Mouse (Mus musculus) mature B cell (primary cell): Measurements from ENCODE around the gene Pkp1.

Source experiments
- in situ Hi-C: fragments of 300-500 bp; cut with MboI; formaldehyde crosslinking; loops from 2 replicates; pipeline ENCODE4 v1.14.3; 2019

Gene Pkp1

GRCm38 (mm10) chr1:135857137-135857775 is 61.8 kb downstream of the Pkp1 start:
- in situ Hi-C loops, result no loop called here

DNA sequence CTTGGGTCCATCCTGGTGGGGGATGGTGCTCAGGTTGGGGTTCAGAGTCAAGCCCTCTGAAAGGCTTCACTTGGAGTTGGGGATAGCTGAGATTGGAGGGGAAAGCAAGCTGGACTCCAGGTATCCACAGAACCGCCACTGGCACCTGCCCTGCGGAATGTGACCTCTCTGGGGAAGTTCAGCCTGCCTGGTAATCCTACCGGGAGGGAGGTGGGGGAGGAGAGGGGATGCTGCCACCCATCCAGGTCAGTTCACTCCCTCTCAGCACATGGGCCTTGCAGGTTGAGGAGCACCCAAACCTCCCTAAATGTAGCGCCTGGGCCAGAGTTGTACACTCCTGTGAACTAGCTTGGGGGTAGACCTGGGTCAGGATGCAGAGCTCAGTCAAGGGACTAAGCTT is 62.9 kb downstream of the Pkp1 start:
- in situ Hi-C loops, result no loop called here

GRCm38 (mm10) chr1:135855344-135855687 is 63.7 kb downstream of the Pkp1 start:
- in situ Hi-C loops, result no loop called here

DNA sequence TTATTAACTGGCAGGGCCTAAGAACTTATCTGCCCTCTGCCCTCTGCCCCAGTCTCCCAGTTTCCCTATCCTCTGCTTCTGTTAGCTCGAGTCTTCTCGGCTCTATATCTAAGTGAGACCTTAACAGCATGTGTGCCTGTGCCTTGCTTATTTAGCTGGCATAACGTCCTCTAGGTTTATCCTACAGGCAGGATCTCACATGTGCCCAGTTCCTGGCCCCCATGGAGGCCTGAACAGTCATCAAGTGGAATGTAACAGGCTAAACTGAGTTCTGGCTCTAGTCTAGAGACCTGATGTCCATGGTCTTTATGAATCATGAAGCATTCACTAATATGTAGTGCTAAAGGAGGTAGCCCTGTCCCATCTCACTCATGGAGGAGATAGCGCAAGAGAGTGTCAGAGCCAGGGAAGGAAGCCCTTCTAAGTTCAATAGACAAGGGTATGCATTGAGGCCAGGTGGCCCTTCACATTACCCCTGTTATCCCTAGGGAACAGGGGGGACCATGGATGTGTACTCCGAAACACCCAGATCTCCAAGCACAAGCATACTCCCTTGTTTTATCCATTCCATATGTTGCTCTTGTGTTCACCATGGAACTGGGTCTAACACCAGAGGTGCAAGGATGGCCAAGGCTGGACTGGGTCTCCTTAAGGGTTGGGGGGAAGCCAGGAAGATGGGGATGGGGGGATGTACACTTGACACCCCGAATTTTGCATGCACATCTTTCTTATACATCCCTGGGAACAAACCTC is 64.2 kb downstream of the Pkp1 start:
- in situ Hi-C loops, result no loop called here

DNA sequence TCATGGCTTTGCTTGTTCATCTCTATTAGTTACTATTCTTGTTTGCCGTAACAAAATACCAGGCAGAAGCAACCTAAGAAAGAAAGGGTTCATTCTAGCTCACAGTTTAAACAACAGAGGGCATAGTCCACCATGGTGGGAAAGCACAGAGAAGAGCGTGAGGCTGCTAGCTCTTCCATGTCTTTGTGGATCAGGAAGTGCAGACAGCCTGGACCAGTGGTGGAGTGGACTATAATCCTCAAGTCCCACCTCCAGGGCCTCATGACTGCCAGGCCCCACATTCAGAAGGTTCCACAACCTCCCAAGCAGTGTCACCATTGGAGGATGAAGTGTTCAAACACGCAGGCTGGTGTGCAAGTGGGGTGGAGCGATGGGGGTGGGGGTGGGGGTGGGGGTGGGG is 65.8 kb downstream of the Pkp1 start:
- in situ Hi-C loops, result no loop called here

GRCm38 (mm10) chr1:135852044-135852756 is 66.8 kb downstream of the Pkp1 start:
- in situ Hi-C loops, result no loop called here

DNA sequence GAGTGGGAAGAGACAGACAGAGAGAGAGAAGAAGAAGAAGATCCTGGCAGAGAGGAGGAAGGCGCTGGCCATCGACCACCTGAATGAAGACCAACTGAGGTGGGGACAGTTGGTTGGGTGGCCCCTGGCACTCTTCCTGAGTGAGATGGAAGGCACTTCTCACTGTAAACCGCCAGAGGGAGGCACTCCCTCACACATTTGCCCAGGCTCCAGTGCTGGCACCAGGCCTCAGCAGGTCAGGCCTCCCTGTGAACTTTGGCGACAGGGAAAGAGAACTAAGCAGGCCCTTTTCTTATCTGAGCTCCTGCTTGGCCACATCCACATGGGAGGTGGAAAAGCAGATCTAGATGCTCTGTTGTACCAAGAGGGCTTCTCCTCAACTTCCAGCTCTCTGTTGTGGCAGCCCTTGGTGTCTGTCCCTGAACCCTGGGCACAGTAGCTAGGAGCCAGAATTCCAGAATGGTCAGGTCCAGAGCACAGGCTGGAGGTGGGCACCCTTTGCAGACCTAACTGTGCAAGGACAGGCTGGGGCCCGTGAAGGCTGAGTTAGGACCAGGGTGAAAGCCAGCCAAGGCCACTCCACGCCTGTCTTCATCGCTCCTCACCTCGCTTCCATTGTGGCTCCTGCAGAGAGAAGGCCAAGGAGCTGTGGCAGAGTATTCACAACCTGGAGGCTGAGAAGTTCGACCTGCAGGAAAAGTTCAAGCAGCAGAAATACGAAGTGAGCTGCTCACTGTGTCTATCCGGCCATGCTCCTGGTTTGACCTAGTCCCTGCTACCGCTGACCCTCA is 68.1 kb downstream of the Pkp1 start:
- in situ Hi-C loops, result no loop called here

GRCm38 (mm10) chr1:135847611-135848351 is 71.2 kb downstream of the Pkp1 start:
- in situ Hi-C loops, result no loop called here

DNA sequence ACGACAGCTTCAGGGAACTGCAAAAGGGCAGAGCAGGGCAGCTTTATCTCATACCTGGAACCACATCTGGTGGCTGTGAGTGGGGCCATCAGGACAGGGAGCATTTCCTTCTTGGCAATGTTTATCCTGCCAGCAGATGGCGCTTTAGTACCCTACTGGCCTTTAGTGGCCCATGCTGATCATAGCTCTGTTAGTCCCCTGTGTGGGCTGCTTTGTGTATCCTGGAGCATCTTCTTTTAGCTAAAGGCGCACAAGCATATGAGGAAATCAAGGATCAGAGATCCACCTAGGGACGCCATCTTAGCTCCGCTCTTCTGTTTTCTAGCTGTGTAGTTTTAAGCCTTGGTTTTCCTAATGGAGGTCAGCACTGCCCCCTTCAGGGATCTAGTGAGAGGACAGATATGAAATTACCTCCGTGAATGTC is 71.9 kb downstream of the Pkp1 start:
- in situ Hi-C loops, result no loop called here

DNA sequence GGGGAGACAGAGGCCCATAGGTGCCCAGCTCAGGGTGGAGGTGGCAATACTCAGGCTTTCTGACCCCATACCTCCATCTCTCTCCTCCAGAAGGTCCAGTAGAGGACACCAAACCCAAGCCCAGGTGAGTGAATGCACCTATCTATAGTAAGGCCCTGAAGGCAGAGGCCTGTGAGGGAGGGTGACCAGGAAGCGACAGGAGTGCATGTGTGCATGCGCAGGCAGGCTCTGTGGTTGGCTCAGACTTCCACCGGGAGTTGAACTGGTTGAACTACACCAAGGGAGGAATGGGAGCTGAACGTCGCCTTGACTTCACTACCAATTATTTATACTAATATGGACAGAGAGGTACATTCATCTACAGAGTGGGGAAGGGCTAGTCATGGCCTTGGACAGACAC is 72.4 kb downstream of the Pkp1 start:
- in situ Hi-C loops, result no loop called here

GRCm38 (mm10) chr1:135844481-135844880 is 74.5 kb downstream of the Pkp1 start:
- in situ Hi-C loops, result no loop called here

DNA sequence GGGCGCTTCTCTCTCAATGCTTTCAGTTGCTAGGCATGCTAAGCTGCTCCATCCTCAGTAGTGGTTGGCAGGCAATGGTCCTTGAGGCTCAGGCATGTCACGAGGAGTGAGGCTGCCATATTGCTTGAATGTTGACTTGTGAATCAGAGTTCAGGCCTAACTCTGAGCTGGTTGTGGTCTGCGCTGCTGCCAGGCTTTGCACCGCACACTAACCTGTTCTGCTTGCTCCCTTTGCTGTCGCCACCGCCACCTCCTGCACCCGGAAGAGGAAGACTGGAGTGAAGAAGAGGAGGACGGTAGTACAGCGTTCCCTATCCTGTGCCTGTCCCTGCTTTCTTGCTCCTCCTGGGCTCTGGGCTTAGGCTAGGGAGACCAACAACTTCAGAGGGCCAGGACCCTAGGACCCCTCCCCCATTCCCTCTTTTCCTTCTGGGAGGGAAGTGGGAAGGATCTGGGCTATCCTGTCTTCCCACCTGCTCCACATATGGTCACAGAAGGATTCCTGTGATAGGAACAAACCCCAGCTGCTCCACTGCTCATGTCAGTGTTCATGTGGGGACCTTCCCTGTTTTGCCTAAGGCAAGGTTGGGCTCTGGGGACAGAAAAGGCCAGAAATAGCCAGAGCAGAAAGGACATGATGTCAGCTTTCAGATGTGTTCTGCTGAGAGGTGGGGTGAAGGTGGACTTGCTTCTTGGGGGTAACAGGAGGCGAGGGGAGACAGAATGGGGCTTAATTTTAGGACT is 75.3 kb downstream of the Pkp1 start:
- in situ Hi-C loops, result no loop called here

DNA sequence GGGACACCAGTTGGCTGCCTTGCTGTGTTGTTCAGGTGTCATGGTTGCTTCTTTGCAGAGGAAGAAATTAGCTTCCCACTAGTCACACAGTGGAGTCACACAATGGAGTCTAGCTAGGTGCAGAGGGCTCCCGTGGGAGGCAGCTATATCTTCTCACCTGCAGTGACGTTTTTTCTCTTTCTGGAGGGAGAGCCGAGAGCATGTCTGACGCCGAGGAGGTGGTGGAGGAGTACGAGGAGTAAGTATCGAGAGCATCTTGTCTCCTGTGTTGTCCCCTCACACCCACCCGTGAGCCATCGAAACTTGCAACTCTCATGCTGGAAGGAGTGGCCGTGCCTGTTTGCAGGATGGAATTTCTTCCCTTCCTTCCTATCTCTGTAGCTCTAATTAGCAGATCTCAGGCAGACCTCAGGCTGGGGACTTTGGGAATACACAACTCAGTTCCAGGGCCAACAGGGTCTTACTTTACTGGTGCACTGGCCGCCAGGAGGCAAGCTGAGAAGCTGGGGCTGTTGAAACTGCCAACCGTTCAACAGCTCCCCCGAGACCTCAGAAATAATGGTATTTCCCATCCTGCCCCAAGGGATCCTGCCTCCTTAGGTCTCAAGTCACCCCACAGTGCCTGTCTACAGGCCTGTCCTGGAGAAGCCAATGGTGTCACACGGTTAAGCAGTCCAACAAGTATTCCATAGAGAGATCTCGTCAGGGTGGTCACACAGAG is 78.2 kb downstream of the Pkp1 start:
- in situ Hi-C loops, result no loop called here

- in situ Hi-C loops, result no loop called here
Observed at GRCm38 (mm10) chr1:135839065-135839464, 79.9 kb downstream of the Pkp1 start.

DNA sequence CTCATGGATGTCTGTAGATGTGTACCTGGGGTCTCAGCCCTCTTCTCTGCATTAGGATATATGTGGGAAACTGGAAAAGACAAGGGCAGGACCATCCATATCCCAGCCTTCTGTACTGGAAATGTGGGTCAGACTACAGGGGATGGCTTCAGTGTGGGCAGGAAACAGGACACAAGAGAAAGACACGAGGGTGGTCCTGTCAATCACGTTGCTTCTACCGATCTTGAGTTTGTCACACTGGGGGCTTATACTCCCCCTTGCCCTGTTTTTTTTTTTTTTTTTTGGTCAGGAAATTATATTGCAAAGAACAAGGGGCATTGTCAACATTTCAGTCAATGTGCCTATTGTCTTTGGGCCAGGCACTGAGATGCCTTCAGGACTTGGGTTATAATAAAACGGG is 80.4 kb downstream of the Pkp1 start:
- in situ Hi-C loops, result no loop called here

GRCm38 (mm10) chr1:135835716-135836483 is 83.1 kb downstream of the Pkp1 start, which contains the start of gene Tnnt2:
TSS of gene Tnnt2 (plus strand) at chr1:135836354.
- in situ Hi-C loops, result no loop called here

DNA sequence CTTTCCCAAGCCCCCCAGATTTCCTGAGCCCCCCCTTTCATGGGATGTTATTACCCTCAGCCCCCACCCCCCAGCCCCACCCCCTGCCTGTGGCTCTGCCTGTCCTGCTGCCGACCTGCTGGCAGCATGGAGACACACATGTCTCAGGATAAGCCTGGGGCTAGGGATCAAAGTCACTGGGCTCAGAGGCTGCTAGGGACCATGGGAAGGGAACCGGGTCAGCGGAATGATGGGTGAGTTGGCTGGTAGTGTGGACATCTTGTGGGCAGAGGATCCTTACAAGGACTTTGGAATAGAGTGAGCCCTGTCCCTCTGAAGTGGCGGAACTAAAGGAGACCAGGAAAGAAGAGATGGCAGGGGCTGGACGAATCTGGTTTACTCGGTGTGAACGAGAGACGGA is 84.0 kb downstream of the Pkp1 start:
- in situ Hi-C loops, result no loop called here

- in situ Hi-C loops, result no loop called here
Observed at GRCm38 (mm10) chr1:135834206-135834859, 84.7 kb downstream of the Pkp1 start.

- in situ Hi-C loops, result no loop called here
Observed at GRCm38 (mm10) chr1:135828918-135829317, 90.1 kb downstream of the Pkp1 start.
